Mouse (Mus musculus): ENCODE results near the gene Fbxo5. TPM values are rescaled to one million over a fixed set of nuclear protein-coding genes. Genes with fewer than 3 reads are reported as not detected.

The Fbxo5 gene
- polyA plus RNA-seq, 1 experiment from 2014 or later, result 99.7 TPM

- DNase-seq (ENCODE audit: low spot score) (no peak), ATAC-seq (replicated peaks; ENCODE audit: low FRiP score) (no peak)
- Histone ChIP-seq H3K27ac (ENCODE audit: low read depth, low read length) (no peak overlapping the region), H3K27me3 (replicated peaks; ENCODE audit: control insufficient read depth, insufficient read depth, low read length) (no peaks in the 10 kb centered on the region), H3K4me1 (replicated peaks; ENCODE audit: control insufficient read depth, insufficient read depth, low read length) (peaks cover 18% of the 10 kb centered on the region), H3K4me3 (ENCODE audit: low read depth, low read length) (peak overlapping the region; percentile 84), H3K9ac (ENCODE audit: low read depth, low read length) (peak overlapping the region; percentile 59), H3K4me2 (peak overlapping the region; percentile 89), H3K36me3 (ENCODE audit: control insufficient read depth, insufficient read depth, low read length) (peaks cover 42% of the 10 kb centered on the region), H3K9me3 (ENCODE audit: control insufficient read depth, low read length) (no peaks in the 10 kb centered on the region)
- WGBS, result 38% methylated on average over 6 of the region's 6 CpGs
Observed at GRCm38 (mm10) chr10:5802866-5803265, 2.5 kb downstream of the Fbxo5 start.

DNA sequence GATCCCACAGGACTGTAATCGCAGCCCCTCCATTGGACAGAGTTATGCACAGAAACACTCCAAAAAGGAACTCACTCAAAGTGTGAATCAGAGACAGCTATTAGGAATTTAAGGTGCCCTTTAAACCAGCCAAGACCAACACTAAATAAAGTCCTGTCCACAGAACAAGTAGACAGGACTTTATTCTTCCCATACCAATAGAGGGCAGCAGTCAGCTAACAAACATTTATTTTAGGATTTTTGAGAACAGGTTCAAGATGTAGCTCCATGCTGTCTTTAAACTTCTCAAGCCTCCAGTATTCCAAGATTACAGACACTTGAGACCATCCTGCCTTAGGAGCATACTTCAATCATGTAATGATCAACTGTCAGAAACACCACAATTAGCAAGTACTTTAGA is 4.9 kb downstream of the Fbxo5 start:
- H3K9ac ChIP-seq (ENCODE audit: low read depth, low read length), result no peak overlapping the region
- no peak overlapping the region for H3K4me3 ChIP-seq (ENCODE audit: low read depth, low read length)
- H3K4me2 ChIP-seq, result no peak overlapping the region
- 97% methylated on average over 1 of the region's 1 CpGs for WGBS
- DNase-seq (ENCODE audit: low spot score) (no peak), ATAC-seq (replicated peaks; ENCODE audit: low FRiP score) (no peak)
- peaks cover 12% of the 10 kb centered on the region for H3K4me1 ChIP-seq (replicated peaks; ENCODE audit: control insufficient read depth, insufficient read depth, low read length)
- H3K9me3 ChIP-seq (ENCODE audit: control insufficient read depth, low read length), result no peaks in the 10 kb centered on the region
- no peak overlapping the region for H3K27ac ChIP-seq (ENCODE audit: low read depth, low read length)
- H3K27me3 ChIP-seq (replicated peaks; ENCODE audit: control insufficient read depth, insufficient read depth, low read length), result no peaks in the 10 kb centered on the region
- peaks cover 43% of the 10 kb centered on the region for H3K36me3 ChIP-seq (ENCODE audit: control insufficient read depth, insufficient read depth, low read length)

- peak; percentile 56 for ATAC-seq (replicated peaks; ENCODE audit: low FRiP score)
- 81% methylated on average over 4 of the region's 4 CpGs for WGBS
- H3K27ac ChIP-seq (ENCODE audit: low read depth, low read length), result no peak overlapping the region
Observed at GRCm38 (mm10) chr10:5798069-5798468, 7.3 kb downstream of the Fbxo5 start.

GRCm38 (mm10) chr10:5790657-5791056 is 14.7 kb downstream of the Fbxo5 start:
- Histone ChIP-seq H3K4me2 (no peak overlapping the region), H3K4me3 (ENCODE audit: low read depth, low read length) (no peak overlapping the region), H3K9me3 (ENCODE audit: control insufficient read depth, low read length) (no peaks in the 10 kb centered on the region), H3K36me3 (ENCODE audit: control insufficient read depth, insufficient read depth, low read length) (no peaks in the 10 kb centered on the region), H3K27me3 (replicated peaks; ENCODE audit: control insufficient read depth, insufficient read depth, low read length) (no peaks in the 10 kb centered on the region), H3K9ac (ENCODE audit: low read depth, low read length) (no peak overlapping the region), H3K4me1 (replicated peaks; ENCODE audit: control insufficient read depth, insufficient read depth, low read length) (no peaks in the 10 kb centered on the region), H3K27ac (ENCODE audit: low read depth, low read length) (no peak overlapping the region)
- no peak for DNase-seq (ENCODE audit: low spot score)
- 21% methylated on average over 12 of the region's 12 CpGs for WGBS
- ATAC-seq (replicated peaks; ENCODE audit: low FRiP score), result no peak

More at GRCm38 (mm10) chr10:5798069-5798468, 7.3 kb downstream of the Fbxo5 start:
- Histone ChIP-seq H3K9me3 (ENCODE audit: control insufficient read depth, low read length) (no peaks in the 10 kb centered on the region), H3K27me3 (replicated peaks; ENCODE audit: control insufficient read depth, insufficient read depth, low read length) (no peaks in the 10 kb centered on the region), H3K4me2 (no peak overlapping the region), H3K36me3 (ENCODE audit: control insufficient read depth, insufficient read depth, low read length) (peaks cover 43% of the 10 kb centered on the region), H3K4me3 (ENCODE audit: low read depth, low read length) (no peak overlapping the region), H3K4me1 (replicated peaks; ENCODE audit: control insufficient read depth, insufficient read depth, low read length) (peaks cover 8% of the 10 kb centered on the region), H3K9ac (ENCODE audit: low read depth, low read length) (no peak overlapping the region)
- DNase-seq (ENCODE audit: low spot score), result no peak

- DNase-seq (ENCODE audit: low spot score) (no peak), ATAC-seq (replicated peaks; ENCODE audit: low FRiP score) (no peak)
- Histone ChIP-seq H3K9ac (ENCODE audit: low read depth, low read length) (no peak overlapping the region), H3K9me3 (ENCODE audit: control insufficient read depth, low read length) (no peaks in the 10 kb centered on the region), H3K4me3 (ENCODE audit: low read depth, low read length) (no peak overlapping the region), H3K27me3 (replicated peaks; ENCODE audit: control insufficient read depth, insufficient read depth, low read length) (no peaks in the 10 kb centered on the region), H3K4me1 (replicated peaks; ENCODE audit: control insufficient read depth, insufficient read depth, low read length) (no peaks in the 10 kb centered on the region), H3K4me2 (no peak overlapping the region), H3K36me3 (ENCODE audit: control insufficient read depth, insufficient read depth, low read length) (no peaks in the 10 kb centered on the region), H3K27ac (ENCODE audit: low read depth, low read length) (no peak overlapping the region)
- WGBS, result 24% methylated on average over 4 of the region's 4 CpGs
Observed at GRCm38 (mm10) chr10:5786923-5787322, 18.5 kb downstream of the Fbxo5 start.

Other genes with a start within 250 kb of the Fbxo5 start
- gene Myct1, start 211.8 kb downstream of the Fbxo5 start, polyA plus RNA-seq (2014; fragmentation: Nextera tagmentation; extraction: Ambion mirVana), result 4.4 and 4.9 TPM in 2 replicates
- not detected in 2 replicates for gene Vip, start 166.4 kb downstream of the Fbxo5 start, polyA plus RNA-seq (2014; fragmentation: Nextera tagmentation; extraction: Ambion mirVana)
- 12.6 and 13.4 TPM in 2 replicates for gene Mtrf1l, start 18.3 kb upstream of the Fbxo5 start, polyA plus RNA-seq (2014; fragmentation: Nextera tagmentation; extraction: Ambion mirVana)
- gene Rgs17, start 116.8 kb upstream of the Fbxo5 start, polyA plus RNA-seq (2014; fragmentation: Nextera tagmentation; extraction: Ambion mirVana), result 0.53 and 0.59 TPM in 2 replicates